Mouse (Mus musculus): Measurements from ENCODE around the gene Gnb1l. TPM values are rescaled to one million over a fixed set of nuclear protein-coding genes. Genes with fewer than 3 reads are reported as not detected.

Gene Gnb1l
- total RNA-seq, 1 experiment from 2014 or later: 5.7 TPM

- no peak for DNase-seq
Observed at GRCm38 (mm10) chr16:18587847-18588737, 89.6 kb downstream of the Gnb1l start.

DNA sequence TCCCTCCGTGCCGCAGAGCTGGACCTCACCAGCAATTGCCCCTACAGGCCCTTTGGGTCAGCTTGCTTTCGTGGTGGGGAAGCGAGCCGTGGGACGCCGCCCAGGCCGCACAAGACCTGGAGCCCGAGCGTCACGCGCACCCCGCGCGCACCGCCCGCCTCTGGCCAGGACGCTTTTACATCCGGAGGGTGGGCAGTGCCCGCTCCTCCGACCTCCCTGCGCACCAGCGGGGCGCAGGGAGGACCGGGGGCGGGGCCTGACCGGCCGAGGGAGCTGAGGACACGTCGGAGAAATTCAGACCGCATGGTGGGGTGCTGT is 90.2 kb downstream of the Gnb1l start:
- no peak for DNase-seq

- DNase-seq: no peak
Observed at GRCm38 (mm10) chr16:18589080-18589621, 90.6 kb downstream of the Gnb1l start.

DNA sequence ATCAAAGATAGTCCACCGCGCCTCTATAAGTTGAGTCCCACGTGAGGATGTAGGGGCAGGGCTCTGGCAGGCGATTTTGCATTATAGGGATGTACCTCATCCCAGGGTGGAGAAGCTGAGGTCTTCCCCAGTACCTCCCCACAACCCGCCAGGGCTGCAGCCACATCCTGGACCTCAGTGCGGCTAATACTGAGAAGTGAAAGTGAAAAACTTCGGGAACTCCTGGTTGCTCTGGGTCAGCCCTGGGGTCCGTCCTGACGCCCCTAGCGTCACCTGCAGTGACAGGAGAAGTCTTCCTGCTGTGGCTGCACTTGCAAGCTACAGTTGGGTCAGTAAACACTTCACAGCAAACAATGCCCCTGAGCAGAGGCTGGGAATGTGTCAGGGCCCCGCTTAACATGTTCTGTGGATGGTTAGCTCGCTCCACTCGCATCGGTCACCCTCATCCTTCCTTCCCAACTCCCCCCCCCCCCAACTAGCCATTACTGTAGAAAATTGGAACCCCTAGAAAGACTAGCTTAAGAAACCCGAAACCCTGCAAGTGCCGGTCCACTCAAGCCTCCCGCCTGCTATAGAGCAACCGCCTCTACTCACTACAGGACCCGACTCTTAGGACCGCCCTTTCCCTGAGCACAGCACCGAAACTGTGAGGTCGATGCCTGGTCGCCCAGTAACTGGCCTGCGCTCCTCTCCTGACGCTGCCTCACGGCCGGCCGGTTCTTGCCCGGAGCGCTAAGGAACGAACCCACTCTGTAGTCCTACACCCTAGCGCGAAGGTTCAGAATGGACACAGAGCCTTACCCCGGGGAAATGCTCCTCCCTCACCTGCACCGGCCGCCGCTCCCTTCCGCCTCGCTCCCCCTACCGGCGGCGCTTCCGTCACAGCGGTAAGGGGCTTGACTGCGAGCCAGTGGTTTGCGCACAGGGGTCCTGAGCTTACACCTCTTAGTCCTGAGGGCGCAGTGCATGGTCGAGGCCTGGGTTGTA is 91.6 kb downstream of the Gnb1l start, which contains the start of gene Tbx1:
Gene Tbx1 (minus strand): TSS at position 868 of the 987 bp plus-strand sequence.
- no peak for DNase-seq

- DNase-seq: peak; percentile 56
Observed at GRCm38 (mm10) chr16:18591047-18592018, 92.8 kb downstream of the Gnb1l start.

DNA sequence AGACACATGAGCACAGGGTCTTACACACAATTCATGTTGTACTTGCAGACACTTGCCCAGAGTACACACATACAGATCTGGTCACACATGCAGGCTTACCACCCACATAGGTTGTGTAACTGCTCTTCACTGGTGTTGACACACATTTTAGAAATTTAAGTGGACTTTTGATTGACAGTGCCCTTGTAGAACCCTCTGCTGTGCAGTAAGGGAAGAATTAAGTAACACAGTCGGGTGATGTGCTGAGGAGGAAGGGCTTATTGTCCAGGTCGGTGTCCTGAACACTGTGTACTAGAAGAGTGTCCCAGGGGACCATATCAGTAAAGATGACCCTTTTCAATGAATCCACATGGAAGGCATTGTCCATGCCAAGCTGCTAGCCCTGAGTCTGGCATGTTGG is 95.4 kb downstream of the Gnb1l start:
- DNase-seq: no peak

- no peak for DNase-seq
Observed at GRCm38 (mm10) chr16:18596255-18596654, 97.7 kb downstream of the Gnb1l start.

DNA sequence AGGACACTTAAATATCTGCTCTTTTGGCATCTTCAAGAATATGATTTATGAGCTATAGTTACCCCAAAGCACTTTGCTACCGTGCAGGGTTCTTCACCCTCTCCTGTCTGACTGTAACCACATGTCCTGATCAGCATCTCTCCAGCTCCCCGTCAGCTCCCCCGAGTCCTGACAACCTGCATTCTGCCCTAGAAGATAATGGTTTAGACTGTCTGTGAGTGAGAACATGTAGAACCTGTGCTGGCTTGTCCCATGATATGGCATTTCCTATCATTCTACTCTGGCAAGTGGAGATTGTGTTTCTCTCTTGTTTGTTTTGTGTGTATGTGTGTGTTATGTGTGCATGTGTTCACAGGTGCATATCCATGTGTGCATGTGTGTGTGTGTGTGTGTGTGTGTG is 99.5 kb downstream of the Gnb1l start:
- no peak for DNase-seq

GRCm38 (mm10) chr16:18601447-18601846 is 102.9 kb downstream of the Gnb1l start:
- no peak for DNase-seq

- peak; percentile 54 for DNase-seq
Observed at GRCm38 (mm10) chr16:18604267-18604701, 105.8 kb downstream of the Gnb1l start.

DNA sequence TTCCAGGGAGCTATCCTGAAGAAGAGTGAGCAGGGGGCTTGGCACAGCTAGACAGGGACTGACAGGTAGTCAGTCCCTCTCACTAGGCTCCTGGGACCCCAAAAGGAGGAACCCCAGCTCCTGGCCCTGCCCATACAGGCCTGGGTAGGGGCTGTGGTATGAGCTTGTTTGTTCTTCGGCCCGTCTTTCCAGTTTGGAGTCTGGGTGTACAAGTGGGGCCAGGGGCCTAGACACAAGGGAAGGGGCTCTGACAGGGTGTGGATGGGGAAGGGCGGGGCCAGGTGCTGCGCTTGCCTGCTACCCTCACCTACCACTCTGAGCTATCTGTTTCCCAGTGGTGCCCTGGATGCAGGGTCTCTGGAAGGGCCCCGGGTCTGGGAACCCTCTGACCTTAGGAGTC is 107.2 kb downstream of the Gnb1l start:
- DNase-seq: no peak

DNA sequence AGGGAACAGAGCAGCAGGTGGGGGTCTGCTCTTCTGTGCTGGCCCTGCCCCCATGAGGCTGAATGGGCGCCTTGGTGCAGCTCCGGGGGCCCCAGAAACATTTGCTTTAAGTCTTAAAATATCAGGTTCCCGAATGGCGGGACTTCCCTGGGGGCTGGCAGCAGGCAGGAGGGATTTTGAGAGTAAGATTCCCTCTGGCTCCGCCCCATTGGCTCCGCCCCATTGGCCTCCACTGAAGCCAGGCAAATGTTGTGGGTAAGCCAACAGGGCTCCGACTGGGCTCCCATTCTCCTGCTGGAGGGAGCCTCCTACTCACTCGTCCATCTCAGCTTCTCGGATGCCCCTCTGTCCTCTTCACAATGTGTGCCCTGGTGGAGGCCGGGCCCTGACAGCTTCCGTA is 109.7 kb downstream of the Gnb1l start:
- DNase-seq: peak; percentile 54

DNA sequence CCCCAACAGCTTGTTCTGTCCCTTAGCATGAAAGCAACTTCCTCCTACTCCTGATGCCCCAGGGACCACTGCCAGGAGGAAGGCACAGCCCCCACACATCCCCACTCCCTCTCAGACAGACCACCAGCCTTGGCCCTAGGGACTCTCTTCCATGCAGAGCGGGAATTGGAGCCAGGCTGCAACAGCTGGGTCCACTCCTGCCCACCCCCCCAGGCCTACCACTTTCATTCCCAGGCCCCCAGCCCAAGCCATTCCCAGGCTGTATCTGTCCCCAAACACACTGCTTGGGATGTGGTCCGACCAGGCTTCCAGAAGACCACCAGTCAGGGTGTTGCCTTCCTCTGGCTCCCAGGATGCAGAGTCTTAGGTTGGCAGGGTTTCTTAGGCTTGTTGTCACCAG is 110.6 kb downstream of the Gnb1l start:
- no peak for DNase-seq

GRCm38 (mm10) chr16:18611752-18612151 is 113.2 kb downstream of the Gnb1l start:
- DNase-seq: no peak

- no peak for DNase-seq
Observed at GRCm38 (mm10) chr16:18613301-18613700, 114.8 kb downstream of the Gnb1l start.

Other genes with a start within 250 kb of the Gnb1l start
- gene Ranbp1, start 250.0 kb upstream of the Gnb1l start, total RNA-seq (2021): 139 and 155 TPM in 2 replicates
- gene Gm49776, start 240.4 kb upstream of the Gnb1l start, total RNA-seq (2021): not detected in 2 replicates
- gene Dgcr8, start 209.5 kb upstream of the Gnb1l start, total RNA-seq (2021): 32.9 and 37.4 TPM in 2 replicates
- gene Tango2, start 150.6 kb upstream of the Gnb1l start, total RNA-seq (2021): 30.2 and 30.5 TPM in 2 replicates
- gene Arvcf, start 150.5 kb upstream of the Gnb1l start, total RNA-seq (2021): 30.0 and 30.2 TPM in 2 replicates
- 66.4 and 66.5 TPM in 2 replicates for gene Txnrd2, start 72.3 kb upstream of the Gnb1l start, total RNA-seq (2021)
- gene Comt, start 71.9 kb upstream of the Gnb1l start, total RNA-seq (2021): 117 and 147 TPM in 2 replicates
- gene Rtl10, start 188 bp downstream of the Gnb1l start, total RNA-seq (2021): 4.4 and 5.8 TPM in 2 replicates
- 2.5 TPM in 1 of 2 replicates, not detected in the other for gene Tbx1, start 92.0 kb downstream of the Gnb1l start, total RNA-seq (2021)
- 0.41 TPM in 2 replicates for gene Gp1bb, start 123.7 kb downstream of the Gnb1l start, total RNA-seq (2021)
- gene Gm49601, start 127.7 kb downstream of the Gnb1l start, total RNA-seq (2021): 3.4 and 4.5 TPM in 2 replicates
- 12.1 and 15.2 TPM in 2 replicates for gene Sept5, start 131.2 kb downstream of the Gnb1l start, total RNA-seq (2021)